Mouse (Mus musculus): ENCODE data around the gene Pou3f1.
"Not testable (repeated sequence)": the region's sequence is repeated elsewhere in the genome, so short reads cannot be mapped to it uniquely, and the experiment has no call there.

The Pou3f1 gene

GRCm38 (mm10) chr4:124693135-124693894 lies 36.7 kb downstream of the Pou3f1 start, which contains the start of gene Utp11:
Gene Utp11, minus strand, starts transcription at chr4:124693600.
- peak; percentile 97 for DNase-seq (ENCODE audit: low spot score)

- DNase-seq (ENCODE audit: low spot score): no peak
Observed at GRCm38 (mm10) chr4:124694572-124694971, 38.0 kb downstream of the Pou3f1 start.

DNA sequence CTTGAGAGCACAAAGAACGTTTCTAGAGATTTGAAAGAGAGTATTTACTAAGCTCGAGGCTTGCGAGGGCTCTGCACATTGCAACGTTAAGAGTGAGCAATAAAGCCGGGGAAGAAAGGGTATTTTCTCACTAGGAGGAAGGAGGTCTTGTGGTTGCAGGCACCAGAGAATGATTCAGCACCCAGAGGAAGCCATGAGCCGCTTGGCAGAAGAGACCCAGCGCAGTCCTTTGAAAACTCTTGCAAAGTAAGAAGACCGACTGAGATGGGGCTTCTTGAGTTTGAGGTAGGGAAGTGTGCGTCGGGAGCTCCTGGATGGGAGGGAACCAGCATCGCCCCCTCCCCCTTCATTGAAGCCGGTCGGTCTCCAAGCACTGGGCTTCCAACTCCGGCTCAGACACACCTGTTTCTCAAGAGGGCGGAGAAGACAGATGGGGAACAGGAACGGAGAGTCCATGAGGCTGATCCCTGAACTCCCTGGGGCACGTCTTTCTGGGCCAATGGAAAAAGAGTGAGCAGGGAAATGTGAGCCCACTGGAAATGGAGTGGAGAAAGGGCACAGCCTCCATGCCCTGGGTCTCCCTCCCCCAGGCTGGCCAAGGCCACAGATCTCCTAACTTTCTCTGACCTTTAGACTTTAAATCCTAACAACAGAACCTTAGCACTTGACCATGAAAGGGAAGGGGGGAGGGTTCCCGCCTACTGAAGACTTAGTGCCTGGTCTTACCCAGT lies 39.3 kb downstream of the Pou3f1 start:
- DNase-seq (ENCODE audit: low spot score): peak; percentile 46

DNA sequence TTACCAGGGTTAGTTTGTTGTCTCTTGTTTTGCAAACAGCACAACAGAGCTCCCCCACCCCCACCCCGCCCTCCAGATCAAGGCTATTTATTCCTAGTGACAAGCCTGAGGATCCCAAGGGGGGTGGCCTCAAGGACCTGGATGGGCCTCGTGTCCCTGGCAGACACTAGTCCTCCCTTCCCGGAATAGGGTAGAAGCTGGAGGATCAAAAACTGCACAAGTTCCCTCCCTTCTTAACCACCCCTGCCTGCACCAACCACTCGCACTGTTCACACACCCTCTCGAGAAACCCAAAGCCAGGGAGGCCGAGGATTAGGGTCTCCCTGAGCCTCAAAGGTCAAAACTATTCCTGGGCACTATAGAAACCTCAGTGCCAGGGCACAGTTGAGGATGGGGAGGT lies 43.2 kb downstream of the Pou3f1 start:
- DNase-seq (ENCODE audit: low spot score): no peak

DNA sequence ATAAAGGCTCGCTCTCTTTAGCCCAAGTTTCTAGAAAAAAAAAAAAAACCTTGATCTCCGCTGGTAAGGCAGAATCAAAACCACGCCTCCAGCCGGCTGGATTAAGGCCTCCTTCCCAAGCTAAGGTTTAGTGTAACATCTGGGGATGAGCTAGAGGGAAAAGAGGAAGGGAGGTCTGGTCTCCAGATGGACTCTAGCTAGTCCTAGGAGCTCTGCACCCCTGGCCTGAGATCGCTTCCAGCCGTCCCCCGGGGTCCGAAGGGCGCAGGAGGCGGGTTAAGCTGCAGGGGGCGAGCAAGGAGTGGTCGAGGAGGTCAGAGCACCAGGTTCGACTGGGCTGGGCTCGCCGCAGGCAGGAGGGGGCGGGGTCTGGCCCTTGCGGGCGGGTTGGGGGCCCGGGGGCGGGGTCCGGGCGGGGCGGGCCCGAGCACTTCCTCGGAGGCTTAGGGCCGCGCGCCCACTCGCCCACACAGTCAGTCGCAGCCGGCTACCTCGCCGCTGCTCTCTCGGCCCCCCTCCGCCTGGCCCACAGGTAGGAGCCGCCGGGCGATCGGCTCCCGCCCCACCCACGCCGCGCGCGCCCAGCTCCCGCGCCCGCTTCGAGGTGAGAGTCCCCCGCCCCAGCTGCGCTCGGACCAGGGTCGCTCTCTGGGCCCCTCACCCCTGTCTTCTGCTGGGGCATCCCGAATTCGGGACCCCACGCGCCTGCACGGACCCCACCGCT lies 43.8 kb downstream of the Pou3f1 start, which contains the start of gene Fhl3:
Gene Fhl3 (plus strand): TSS at position 454 of the 724 bp plus-strand sequence.
- DNase-seq (ENCODE audit: low spot score): peak; percentile 85

DNA sequence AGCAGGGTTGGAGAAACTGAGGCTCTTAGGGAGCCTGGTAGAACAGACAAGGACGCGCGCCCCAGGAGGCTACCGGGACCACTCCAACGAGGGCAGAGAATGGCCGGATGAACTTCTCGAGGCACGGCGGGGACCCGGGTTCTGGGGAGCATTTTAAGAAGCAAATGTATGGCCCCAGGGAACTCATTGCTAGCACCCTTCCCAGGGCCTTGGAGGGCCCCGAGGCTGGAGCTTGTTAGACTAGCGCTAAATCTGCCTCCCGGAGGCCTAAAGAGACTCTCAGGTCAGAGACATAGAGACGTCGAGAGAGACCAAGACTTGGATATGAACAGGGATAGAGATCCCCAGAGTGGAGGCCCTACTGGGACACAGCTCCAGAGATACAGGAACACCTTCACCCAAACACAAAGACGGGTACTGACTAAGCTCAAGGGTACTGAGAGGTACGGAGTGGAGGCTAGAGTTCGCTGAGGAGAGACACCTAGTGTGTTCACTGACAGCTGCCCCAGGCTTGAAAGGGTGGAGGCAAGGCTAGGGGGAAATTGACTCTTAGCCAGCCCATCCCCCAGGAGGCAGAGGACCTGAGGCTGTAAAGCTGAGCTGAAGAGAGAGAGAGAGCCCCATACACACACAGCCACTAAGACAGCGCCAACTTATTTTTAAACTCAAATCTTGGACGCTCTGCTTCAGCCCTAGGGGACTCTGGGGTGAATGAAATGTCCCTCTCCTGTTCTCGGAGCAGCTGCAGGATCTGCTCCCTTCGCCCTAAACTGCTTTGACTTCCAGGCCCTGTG lies 44.6 kb downstream of the Pou3f1 start:
- DNase-seq (ENCODE audit: low spot score): peak; percentile 56

DNA sequence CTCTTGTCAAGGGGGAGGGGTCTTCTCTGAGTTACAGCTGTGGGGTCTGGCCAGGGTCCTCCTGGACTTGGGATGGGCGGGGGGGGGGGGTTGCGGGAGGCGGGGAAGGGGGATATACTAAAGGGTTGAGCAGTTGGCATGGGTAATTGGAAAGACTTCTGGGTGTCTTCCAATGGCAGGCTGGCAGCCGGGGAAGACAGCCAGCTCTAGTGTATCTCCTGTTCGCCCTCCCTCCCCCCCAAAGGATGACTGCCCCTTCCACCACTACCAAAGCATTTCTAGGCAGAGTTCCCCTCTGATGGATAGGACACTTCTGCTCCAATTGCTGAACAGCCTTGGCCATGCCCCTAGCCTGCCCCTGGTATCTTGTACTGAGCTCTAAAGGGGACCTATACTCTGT lies 45.3 kb downstream of the Pou3f1 start:
- DNase-seq (ENCODE audit: low spot score): no peak

GRCm38 (mm10) chr4:124703406-124703805 lies 46.8 kb downstream of the Pou3f1 start:
- no peak for DNase-seq (ENCODE audit: low spot score)

- peak; percentile 66 for DNase-seq (ENCODE audit: low spot score)
Observed at GRCm38 (mm10) chr4:124703881-124704796, 47.5 kb downstream of the Pou3f1 start.

- peak; percentile 56 for DNase-seq (ENCODE audit: low spot score)
Observed at GRCm38 (mm10) chr4:124704797-124705474, 48.3 kb downstream of the Pou3f1 start.

GRCm38 (mm10) chr4:124705661-124706269 lies 49.2 kb downstream of the Pou3f1 start:
- DNase-seq (ENCODE audit: low spot score): no peak

DNA sequence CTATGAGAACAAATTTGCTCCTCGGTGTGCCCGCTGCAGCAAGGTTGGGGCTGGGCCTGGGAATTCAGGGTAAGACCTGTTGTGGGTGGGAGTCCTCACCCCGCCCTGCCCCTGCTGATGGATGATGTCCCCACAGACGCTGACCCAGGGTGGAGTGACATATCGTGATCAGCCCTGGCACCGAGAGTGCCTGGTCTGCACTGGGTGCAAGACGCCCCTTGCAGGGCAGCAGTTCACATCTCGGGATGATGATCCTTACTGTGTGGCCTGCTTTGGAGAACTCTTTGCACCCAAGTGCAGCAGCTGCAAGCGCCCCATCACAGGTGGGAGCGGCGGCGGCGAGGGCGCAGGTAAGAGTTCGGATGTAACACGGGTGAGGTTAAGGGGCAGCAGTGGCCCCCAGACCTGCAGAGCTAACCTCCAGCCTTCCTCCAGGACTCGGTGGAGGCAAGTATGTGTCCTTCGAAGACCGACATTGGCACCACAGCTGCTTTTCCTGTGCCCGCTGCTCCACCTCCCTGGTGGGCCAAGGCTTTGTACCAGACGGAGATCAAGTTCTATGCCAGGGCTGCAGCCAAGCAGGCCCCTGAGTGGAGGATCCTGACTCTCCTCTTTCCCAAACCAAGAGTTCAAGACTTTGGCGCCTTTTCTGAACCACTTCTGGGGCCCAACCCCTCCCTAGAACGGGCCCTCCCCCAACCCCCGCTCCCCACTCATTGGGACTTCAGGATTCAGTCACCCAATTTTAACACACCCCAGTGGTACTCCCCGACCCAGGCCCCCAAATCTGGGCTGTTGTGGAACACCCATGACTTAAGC lies 51.0 kb downstream of the Pou3f1 start:
- DNase-seq (ENCODE audit: low spot score): not testable (repeated sequence)

DNA sequence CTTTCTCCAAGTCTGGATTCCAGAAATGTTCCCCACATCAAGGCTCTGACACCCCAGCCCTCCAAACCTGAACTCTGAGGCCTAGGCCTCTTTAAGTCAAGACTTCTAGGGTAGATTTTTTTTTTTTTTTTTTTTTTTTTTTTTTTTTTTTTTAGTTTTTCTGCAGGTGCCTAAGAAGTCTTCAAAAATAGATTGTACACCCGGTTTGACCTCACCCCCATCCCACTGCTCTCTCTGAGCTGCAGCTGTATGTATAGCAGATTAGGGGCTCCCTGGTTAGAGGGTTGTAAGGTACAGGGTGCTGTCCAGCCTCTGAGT lies 51.6 kb downstream of the Pou3f1 start:
- DNase-seq (ENCODE audit: low spot score): not testable (repeated sequence)

DNA sequence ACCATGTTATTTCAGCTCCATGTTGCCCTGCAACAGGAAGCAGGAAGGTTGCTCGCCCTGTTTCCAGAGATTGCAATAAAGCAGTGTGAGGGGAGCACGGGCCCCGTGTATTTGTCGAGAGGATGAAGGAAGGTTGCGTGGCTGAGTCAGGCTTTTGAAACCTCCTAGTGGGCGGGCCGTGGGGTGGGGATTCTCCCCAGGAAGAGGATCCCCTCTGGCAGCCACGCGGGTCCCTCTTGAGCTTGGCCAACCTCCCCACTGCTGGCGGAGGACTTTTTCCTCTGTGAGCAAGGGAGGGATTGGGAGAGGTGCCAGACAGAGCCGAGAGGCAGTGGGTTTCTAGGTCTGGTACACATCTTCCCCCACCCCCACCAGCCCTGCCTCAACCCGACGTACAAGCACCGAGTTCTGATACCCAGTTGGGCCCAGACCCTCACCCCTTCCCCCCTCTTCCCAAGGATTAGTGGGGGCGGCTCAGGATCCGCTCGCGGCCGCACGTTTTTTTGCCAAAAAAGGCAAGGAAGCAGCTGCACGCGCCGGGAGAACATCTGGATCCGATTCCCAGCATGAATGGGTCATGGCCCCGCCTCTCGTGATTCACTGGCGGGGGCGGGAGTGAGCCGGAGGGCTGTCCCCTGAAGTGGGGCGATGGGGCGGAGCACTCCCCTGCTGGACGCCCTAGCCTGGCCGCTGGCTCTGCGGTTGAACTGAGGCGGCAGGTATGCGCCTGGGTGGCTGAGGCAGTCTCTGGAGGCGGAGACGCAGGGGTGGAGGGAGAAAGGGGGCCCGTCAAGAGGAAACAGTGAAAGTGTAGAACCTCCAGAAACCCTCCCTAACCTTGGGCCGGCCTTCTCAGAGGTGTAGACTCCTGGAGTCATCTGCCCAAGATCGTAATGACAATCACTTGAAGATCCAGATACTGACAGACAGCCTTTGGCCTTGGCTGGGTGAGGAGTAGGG lies 52.2 kb downstream of the Pou3f1 start:
- DNase-seq (ENCODE audit: low spot score): peak; percentile 94

GRCm38 (mm10) chr4:124709961-124710446 lies 53.4 kb downstream of the Pou3f1 start:
- peak; percentile 78 for DNase-seq (ENCODE audit: low spot score)
